Mouse (Mus musculus) right cerebral cortex, postnatal 14 days (tissue): ENCODE results near the gene Ttc39b.

ENCODE experiments used
- DNase-seq: peaks from one replicate; pipeline ENCODE4 v3.0.0; 2022

The Ttc39b gene

GRCm38 (mm10) chr4:83316718-83317117 lies 7.3 kb downstream of the Ttc39b start:
- DNase-seq = no peak

DNA sequence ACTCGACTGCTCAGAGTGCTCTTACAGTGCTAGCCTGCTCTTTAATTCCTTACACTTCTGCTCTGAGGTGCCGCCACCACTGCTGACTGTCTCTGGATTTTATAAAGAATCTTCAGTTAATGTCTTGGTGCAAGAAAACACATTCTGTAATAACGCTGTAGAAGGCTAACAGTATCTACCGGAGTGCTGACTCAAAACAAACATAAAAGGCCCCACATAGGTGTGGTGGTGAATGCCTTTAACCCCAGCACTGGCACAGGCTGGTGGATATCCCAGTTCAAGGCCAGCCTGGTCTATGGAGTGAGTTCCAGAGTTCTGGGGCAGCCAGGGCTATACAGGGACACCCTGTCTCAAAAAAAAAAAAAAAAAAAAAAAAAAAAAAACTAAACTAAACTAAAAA lies 8.1 kb downstream of the Ttc39b start:
- no peak for DNase-seq

DNA sequence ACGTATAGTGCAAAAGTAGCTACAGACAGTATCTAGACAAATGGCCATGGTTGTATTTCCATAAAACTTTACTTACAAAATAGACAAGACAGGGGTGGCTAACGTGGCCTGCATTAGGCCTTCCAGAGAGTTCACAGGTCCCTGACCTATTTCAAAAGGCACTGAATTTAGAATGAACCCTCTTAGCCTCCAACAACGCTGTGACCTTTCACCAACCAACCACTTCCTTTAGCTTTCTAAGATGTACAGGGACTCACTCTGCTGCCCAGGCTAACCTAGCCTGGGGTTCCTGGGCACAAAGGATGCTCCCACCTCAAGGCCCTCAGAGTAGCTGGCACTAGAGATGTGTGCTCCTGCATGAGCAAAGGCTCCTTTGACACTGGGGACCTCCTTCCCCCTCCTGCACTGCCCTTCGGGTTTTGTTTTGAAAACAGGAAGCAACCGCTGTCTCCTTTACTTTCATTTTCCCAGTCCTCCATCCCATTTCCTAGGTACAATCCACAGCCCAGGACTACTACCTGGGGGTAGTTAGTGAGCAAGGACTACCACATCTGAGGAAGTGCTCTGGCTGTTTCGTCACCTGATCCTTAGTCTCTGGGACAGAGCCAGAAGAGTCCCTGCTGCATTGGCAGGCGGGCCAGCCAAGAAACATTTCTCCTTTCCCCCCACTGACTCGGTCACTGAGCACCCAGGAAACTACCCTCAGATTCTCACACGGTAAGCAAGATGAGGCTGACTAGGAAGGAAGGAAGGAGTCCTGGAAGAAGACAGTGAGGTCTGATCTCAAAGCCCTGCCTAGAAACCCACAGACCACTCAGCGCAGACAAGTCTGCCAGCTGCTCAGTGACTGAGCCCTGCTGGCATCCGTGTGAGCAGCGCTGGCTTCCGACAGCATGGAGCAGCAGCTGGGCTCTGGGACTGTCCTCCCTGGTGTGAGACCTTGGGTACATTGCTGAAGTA lies 8.9 kb downstream of the Ttc39b start:
- DNase-seq = peak; percentile 19

DNA sequence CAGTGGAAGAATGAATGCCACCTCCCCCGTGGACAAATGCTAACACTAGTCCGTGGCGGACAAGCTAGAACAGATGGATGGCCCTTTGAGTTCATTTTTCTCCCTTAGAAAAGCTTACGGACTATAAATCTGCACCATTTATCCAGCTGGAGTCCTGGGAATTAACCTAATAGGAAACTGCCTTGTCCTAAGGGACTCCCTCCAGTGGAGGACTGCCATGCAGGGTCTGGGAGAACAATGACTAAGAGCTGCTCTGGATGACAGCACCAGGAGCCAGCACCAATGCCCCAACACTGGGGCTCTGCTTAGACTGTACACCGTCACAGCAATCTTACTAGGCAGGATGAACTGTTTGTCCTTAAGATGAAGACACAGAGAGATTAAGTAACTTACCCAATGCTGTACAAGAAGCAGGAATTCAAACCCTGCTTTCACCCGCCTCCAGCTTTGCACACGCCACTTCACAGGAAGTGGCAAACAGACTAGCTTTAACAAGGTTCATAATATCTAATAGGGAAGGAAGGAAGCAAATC lies 9.7 kb downstream of the Ttc39b start:
- no peak for DNase-seq

DNA sequence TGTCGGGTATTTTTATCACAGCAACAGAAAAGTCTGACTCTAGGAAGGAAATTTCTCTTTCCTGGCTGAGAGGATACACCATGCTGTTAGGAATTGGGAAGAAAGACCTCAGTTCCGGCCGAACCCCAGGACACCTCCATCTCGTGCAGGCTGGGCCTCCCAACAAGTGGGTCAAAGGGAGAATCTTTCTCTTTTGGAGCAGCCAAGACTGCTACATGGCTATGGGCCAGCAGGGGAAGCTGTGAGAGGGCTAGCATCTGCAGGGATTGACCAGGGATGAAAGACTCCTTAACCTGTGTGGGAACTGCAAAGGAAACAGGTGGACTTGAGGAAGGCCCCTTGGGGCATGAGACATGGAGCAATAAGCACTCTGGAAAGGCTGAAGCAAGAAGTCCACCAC lies 11.7 kb downstream of the Ttc39b start:
- DNase-seq = no peak

GRCm38 (mm10) chr4:83311481-83311880 lies 12.6 kb downstream of the Ttc39b start:
- no peak for DNase-seq

DNA sequence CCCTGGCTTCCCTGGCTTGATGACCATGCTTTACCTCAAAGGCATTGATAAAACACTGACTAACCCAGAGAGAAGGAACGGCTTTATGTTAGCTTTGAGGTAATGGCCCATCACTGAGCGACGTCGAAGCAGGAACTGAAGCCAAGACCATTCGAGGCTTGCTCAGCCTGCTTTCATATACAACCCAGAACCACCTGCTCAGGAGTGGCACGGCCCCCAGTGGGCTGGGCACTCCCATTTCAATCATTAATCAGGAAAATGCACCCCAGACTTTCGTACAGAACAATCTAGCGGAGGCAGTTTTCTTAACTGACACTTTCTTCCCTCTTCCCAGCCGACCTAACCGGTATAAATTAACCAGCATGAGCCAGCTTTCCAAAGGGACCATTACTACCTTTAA lies 13.1 kb downstream of the Ttc39b start:
- DNase-seq = no peak

DNA sequence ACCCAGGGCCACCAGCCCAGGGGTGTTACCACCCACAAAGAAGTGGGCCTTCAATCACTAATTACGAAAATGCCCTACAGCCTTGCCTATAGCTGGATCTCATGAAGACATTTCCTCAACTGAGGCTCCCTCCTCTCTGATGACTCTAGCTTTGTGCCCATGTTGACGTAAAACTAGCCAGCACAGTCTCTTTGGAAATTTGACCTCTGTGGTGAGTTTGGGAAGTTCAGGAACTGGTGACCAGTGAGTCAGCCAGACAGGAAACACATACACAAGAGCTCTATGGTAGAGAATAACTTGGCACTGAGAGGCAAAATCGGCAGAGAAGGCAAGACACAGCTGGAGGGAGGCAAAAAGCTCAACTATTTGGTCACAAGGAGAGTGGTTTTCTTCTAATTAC lies 15.1 kb downstream of the Ttc39b start:
- no peak for DNase-seq

DNA sequence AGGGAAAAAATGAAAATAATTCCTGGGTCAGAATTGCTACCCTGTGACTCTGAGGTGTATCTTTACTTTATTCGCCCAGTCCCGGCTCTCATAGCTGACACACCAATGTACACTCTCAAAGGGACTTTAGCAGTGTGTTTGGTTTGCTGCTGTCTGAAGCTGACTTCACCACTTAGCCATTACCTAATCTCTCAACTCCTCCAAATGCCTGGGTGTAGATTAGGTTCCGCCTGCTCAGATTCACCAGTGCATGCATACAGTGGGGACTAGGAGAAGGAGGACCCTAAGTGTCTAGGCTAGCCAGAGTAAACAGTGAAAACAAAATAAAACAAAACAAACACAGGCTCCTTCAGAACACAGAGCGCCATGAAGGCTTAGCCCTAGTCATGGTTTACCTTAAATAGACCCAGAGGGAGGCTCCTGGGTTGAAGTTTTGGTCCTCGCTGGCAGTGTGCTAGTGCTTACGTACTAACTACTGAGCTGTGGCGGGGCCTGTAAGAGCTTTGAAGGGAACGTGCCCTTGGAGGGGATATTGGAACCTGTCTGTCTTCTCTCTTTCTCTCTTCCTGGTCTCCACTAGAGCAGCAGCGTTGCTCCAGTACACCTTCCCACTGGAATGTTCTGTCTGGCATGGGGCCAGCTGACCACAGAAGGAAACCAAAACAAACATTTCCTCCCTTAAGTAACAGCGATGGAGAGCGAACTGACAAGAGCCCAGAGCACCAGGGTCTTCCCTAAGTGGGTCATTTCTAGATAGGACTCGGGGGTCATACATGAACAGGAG lies 16.2 kb downstream of the Ttc39b start:
- no peak for DNase-seq

GRCm38 (mm10) chr4:83306879-83307278 lies 17.2 kb downstream of the Ttc39b start:
- no peak for DNase-seq

GRCm38 (mm10) chr4:83305099-83305498 lies 19.0 kb downstream of the Ttc39b start:
- DNase-seq = no peak

- peak; percentile 62 for DNase-seq
Measured at GRCm38 (mm10) chr4:83302887-83303827, 20.9 kb downstream of the Ttc39b start.

DNA sequence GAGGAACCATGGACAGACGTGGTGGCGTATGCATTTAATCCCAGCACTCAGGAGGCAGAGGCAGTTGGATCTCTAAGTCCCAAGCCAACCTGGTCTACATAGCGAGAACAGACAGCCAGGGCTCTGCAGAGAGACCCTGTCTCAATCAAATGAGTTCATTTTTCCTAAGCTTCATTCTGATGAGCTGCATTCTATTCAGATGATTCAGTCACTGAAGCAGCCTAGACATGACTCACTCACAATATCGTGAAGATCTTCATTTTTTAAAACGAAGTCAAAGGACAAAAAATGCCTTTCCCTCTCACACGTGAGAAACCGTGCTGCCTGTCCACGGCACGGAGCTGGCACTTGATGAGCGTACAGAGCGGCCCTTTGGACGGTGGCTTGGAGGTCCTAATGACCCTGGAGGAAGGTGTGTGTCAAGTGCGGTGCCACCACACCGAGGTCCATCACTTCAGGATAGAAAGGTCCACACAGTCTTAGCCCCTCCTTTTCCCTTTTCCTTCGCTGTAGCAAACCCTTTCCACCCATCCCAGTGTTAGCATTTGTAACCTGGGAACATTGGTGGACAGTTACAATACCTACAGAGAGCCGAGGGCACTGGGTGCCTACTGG lies 21.8 kb downstream of the Ttc39b start:
- no peak for DNase-seq

GRCm38 (mm10) chr4:83301713-83302112 lies 22.3 kb downstream of the Ttc39b start:
- DNase-seq = no peak

GRCm38 (mm10) chr4:83284768-83285350 lies 39.2 kb downstream of the Ttc39b start:
- peak; percentile 50 for DNase-seq

GRCm38 (mm10) chr4:83283973-83284767 lies 39.9 kb downstream of the Ttc39b start:
- DNase-seq = peak; percentile 40

DNA sequence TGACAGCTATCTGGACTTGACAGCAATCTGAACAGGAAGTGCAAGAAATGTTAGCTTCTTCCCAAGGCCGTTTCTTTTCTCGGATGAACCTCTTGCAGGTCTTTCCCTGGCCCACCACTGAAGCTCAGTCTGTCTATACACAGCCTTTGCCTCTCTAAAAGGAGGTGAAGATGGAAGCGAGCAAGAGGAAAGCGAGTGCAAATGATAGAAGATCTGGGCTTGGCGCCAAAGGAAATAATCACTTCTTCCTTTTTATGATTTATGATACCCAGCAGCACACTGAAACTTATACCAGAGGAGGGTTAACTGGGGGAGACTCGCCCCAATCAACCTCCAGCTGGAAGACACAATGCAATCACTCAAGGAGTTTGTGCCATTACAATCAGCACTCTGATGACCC lies 41.6 kb downstream of the Ttc39b start:
- no peak for DNase-seq

- peak; percentile 22 for DNase-seq
Measured at GRCm38 (mm10) chr4:83279236-83279635, 44.8 kb downstream of the Ttc39b start.

- no peak for DNase-seq
Measured at GRCm38 (mm10) chr4:83274241-83274640, 49.8 kb downstream of the Ttc39b start.

GRCm38 (mm10) chr4:83273616-83274050 lies 50.4 kb downstream of the Ttc39b start:
- DNase-seq = no peak
